Mouse (Mus musculus) CD4-positive, CD25-positive, alpha-beta regulatory T cell, adult 2 months (primary cell): ENCODE data around the gene Tsacc.

Source experiments
- DNase-seq: peaks from one replicate; pipeline ENCODE4 v3.0.0-alpha.2; 2012; ENCODE audit warnings: low read depth, low spot score

Gene Tsacc

GRCm38 (mm10) chr3:88239446-88239845 lies 57.4 kb downstream of the Tsacc start:
- DNase-seq: no peak

GRCm38 (mm10) chr3:88238866-88239391 lies 57.9 kb downstream of the Tsacc start:
- DNase-seq: no peak

GRCm38 (mm10) chr3:88237556-88238194 lies 59.1 kb downstream of the Tsacc start:
- peak; percentile 63 for DNase-seq

GRCm38 (mm10) chr3:88237161-88237555 lies 59.6 kb downstream of the Tsacc start:
- no peak for DNase-seq

- DNase-seq: no peak
Measured at GRCm38 (mm10) chr3:88235616-88236015, 61.2 kb downstream of the Tsacc start.

GRCm38 (mm10) chr3:88235216-88235615 lies 61.6 kb downstream of the Tsacc start:
- peak; percentile 54 for DNase-seq

- DNase-seq: no peak
Measured at GRCm38 (mm10) chr3:88234041-88234440, 62.8 kb downstream of the Tsacc start.

- no peak for DNase-seq
Measured at GRCm38 (mm10) chr3:88232851-88233649, 63.7 kb downstream of the Tsacc start.
